Mouse (Mus musculus): ENCODE measurements at regions not wholly inside any gene's neighbourhood (a gene's known extent, or its start where the extent isn't known, plus 50 kb on each side); places are given as distances from the start of the nearest gene placed in this dataset.

- TF ChIP-seq NELFE (IDR thresholded peaks at IDR 0.05; ENCODE audit: low read depth, low read length) (no peak), EP300 (IDR thresholded peaks at IDR 0.05; ENCODE audit: low read length) (no peak), MYC (IDR thresholded peaks at IDR 0.05; ENCODE audit: low read depth, low read length) (no peak), ZNF384 (IDR thresholded peaks at IDR 0.05; ENCODE audit: low read depth, low read length) (peak; percentile 65), ZMIZ1 (IDR thresholded peaks at IDR 0.05; ENCODE audit: low read depth, low read length) (no peak), USF2 (conservative IDR thresholded peaks at IDR 0.05; ENCODE audit: low read depth, low read length) (no peak), ZC3H11A (IDR thresholded peaks at IDR 0.05; ENCODE audit: low read depth, low read length) (0 out of 2 replicates have a peak, but pooled peaks have one; percentile 9), E2F4 (IDR thresholded peaks at IDR 0.05; ENCODE audit: insufficient replicate concordance, low read depth, low read length) (0 out of 2 replicates have a peak, but pooled peaks have one; percentile 12)
Observed at GRCm38 (mm10) chr6:97740107-97740850, 66.6 kb upstream of the Mitf start.
